Mouse (Mus musculus): ENCODE results near the gene Tas2r137.

The Tas2r137 gene

GRCm38 (mm10) chr6:40490933-40491332 is at the start of gene Tas2r137:
TSS of gene Tas2r137 (plus strand) at chr6:40491233.
- DNase-seq (ENCODE audit: inconsistent age in 2 of 2, low spot score in 1 of 2), result no peak

DNA sequence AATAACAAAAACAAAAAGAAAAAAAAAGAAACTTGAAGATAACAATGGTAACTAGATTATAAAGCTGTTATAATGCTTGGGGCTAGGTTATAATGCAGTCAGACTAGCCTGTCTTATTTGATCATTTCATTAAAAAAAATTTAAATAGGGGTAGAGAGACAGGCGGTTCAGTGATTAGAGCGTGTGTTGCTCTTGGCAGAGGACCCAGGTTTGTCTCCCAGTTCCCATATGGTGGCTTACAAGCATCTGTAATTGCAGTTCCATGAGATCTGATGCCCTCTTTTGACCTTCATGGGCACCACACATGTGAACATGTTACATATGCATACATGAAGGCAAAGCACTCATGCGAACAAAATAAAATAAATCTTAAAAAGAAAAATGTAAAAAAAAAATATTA is 49.8 kb upstream of the Tas2r137 start:
- no peak for DNase-seq (ENCODE audit: inconsistent age in 2 of 2, low spot score in 1 of 2)

- no peak for DNase-seq (ENCODE audit: inconsistent age in 2 of 2, low spot score in 1 of 2)
These were observed 49.3 kb upstream of the Tas2r137 start for GRCm38 (mm10) chr6:40441755-40442154.

GRCm38 (mm10) chr6:40443281-40443928 is 47.6 kb upstream of the Tas2r137 start:
- DNase-seq (ENCODE audit: inconsistent age in 2 of 2, low spot score in 1 of 2), result no peak

DNA sequence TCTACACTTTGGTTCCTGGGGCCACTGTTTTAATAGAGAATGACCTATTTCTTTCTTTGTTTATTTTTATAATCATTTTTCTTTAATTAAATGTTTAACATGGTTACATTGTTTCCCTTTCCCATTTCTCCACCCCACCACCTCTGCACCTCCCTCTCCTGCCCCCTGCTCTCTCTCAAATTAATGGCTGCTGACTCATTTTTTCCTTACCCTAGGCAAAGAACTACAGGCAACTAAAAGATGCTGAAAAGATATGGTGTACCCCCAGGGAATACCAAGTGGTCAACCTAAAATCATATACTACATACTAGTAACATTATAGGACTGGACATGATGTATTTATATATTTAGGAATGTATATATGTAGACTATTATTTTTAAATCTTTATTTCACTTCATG is 42.4 kb upstream of the Tas2r137 start:
- DNase-seq (ENCODE audit: inconsistent age in 2 of 2, low spot score in 1 of 2), result no peak

DNA sequence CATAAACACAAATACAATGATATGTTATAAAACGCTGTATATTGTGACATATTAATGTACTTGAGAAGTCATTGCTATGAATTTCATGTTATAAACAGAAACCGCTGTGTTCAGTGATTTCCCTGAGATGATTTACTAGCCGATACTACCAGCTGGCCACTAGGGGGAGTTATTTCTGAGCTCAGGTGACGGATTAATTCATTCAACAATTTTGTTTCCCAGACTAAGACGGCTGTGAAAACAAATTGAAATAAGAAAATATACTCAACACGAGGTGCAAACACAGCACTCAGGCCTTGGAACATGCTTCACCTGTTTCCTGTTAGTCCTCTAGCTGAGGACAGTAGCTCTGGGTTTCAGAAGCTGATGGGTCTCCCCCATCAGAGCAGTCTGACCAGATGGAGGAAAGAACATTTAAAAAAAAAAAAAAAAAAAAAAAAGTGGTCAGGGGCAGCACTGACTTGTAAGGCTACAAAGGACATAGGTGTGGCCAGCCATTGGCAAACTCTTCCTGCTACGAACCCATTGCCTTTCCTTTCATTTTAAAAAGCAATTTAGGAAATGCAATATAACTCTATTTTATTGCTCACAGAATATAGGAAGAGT is 36.5 kb upstream of the Tas2r137 start:
- DNase-seq (ENCODE audit: inconsistent age in 2 of 2, low spot score in 1 of 2), result peak in 1 of 2 experiments; percentile 50

DNA sequence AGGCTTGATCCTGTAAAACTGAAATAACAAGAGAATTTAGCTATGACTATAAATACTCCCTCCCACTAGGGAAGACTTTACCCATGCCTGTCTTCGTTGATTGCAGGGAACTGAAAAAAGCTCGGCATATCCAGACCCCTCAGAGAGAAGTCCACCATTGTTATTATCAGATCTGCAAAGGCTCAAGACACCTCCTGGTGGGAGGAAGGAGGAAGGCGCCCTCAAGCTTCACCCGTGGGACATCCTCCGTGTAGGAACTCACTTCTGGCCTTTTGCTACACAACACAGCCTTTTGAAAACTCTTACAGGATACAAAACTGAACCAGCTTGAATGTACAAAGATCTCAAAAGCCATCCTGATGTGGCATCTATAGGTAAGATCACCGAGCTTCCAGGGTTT is 25.3 kb upstream of the Tas2r137 start:
- no peak for DNase-seq (ENCODE audit: inconsistent age in 2 of 2, low spot score in 1 of 2)

- DNase-seq (ENCODE audit: inconsistent age in 2 of 2, low spot score in 1 of 2), result peak; percentile 93 to 97
These were observed 19.9 kb upstream of the Tas2r137 start, which contains the start of gene Ssbp1 for GRCm38 (mm10) chr6:40470916-40471719. TSS of gene Ssbp1 (plus strand) at chr6:40471352.

DNA sequence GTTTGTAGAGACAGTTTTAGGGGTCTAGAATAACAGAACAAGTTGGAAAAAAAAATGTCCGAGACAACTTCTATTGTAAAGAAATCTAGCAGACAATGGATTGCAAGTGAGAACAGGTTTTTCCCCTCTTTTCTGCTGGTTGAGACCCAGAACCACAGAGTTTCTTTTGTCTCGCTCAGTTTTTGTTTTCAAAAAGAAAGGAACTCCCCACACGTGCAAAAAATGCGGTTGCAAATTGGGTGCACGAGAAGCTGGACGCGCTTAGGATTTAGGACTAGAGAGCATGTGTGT is 19.4 kb upstream of the Tas2r137 start:
- DNase-seq (ENCODE audit: inconsistent age in 2 of 2, low spot score in 1 of 2), result no peak

DNA sequence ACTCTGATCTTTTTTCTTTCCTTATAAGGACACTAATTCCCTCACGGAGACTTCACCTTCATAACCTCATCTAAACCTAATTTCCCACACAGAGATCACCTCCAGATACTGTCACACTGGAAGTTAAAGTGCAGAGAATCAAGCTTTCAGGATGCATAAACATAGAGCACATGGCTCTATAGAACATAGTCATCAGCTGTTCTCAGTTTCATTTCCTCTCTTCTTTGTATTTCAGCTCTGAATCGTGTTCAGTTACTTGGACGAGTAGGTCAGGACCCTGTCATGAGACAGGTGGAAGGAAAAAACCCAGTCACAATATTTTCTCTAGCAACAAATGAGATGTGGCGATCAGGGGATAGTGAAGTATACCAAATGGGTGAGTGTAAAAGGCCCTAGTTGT is 14.9 kb upstream of the Tas2r137 start:
- DNase-seq (ENCODE audit: inconsistent age in 2 of 2, low spot score in 1 of 2), result no peak

- DNase-seq (ENCODE audit: inconsistent age in 2 of 2, low spot score in 1 of 2), result peak in 1 of 2 experiments; percentile 34
These were observed 11.3 kb upstream of the Tas2r137 start for GRCm38 (mm10) chr6:40479705-40480104.

DNA sequence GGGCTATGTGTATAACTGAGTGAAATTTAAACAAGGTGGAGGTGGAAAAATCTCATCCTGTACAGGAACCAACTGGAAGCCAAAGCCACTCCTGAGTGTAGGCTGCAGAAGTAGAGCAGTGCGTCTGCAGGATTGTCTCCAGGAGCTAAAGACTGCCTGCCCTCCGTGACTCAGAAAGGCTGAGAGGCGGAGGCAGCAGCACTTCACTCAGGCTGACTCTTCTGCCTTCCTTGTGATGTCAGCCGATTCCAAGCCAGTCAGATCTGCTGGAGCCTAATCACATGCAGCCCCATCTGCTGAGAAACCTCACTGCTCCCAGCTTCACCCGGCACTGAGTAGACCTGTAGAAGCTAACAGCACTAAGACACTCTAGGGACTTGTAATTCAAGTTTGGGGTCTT is 8.7 kb upstream of the Tas2r137 start:
- no peak for DNase-seq (ENCODE audit: inconsistent age in 2 of 2, low spot score in 1 of 2)

- no peak for DNase-seq (ENCODE audit: inconsistent age in 2 of 2, low spot score in 1 of 2)
These were observed 2.2 kb downstream of the Tas2r137 start, which contains the start of gene Tas2r108 for GRCm38 (mm10) chr6:40493229-40493628. TSS of gene Tas2r108 (plus strand) at chr6:40493529.

DNA sequence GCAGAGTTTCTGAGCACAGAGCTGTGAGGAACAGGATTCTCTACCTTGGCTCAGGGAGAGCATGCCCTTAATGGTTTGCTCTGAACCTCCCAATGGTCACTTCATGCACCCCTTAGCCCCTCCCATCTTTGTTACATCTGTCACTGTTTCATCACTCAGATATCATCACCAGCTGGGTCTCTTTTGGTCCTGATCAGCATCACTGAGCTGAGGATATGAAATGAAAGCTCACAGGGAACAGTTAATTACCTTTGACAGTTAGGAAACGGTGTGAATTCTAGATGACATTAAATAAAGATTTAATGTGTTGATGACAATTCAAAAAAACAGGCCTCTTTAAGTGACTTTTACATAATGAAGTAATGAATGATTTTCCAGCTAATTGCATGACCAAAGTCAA is 28.4 kb downstream of the Tas2r137 start, which contains the start of gene Prss37:
TSS of gene Prss37 (minus strand) at position 101 of the 400 bp plus-strand sequence.
- DNase-seq (ENCODE audit: inconsistent age in 2 of 2, low spot score in 1 of 2), result no peak
